Mouse (Mus musculus): ENCODE data around the gene Zw10.

- TF ChIP-seq CTCF (IDR thresholded peaks at IDR 0.05 in 2 of 3, conservative IDR thresholded peaks at IDR 0.05 in 1 of 3; ENCODE audit: control insufficient read depth in 1 of 3, insufficient read depth in 1 of 3, low read depth in 2 of 3, low read length in 3 of 3, poor library complexity in 1 of 3, severe bottlenecking in 1 of 3), result no peak
- TF ChIP-seq GATA1 (IDR thresholded peaks at IDR 0.05; ENCODE audit: low read depth, low read length), result no peak
These were observed 1.4 kb upstream of the Zw10 start for GRCm38 (mm10) chr9:49054028-49054427.
